24 mouse cellular contexts compared by ENCODE assay signal in genomic region chr7:89201954-89202353, GRCm38 (mm10).
DNase-seq lines count a peak whose midpoint lies in the region; ATAC-seq and TF ChIP-seq lines count a peak whose summit lies in the region.
"Had no signal": no experiment of that assay in that cellular context is flagged by ENCODE, and none has a peak within 500 bp of the region (broad histone marks: within the 10 kb centered on the region; RNA-seq: fewer than 3 reads in every experiment).

No protein-coding gene starts in this region.

- TF ChIP-seq POLR2A in heart, adult 2 months (IDR thresholded peaks at IDR 0.05; ENCODE audit: insufficient read depth, low read depth, low read length), result no peak

- H3K9ac ChIP-seq in heart, adult 2 months (ENCODE audit: low read depth, low read length), result no peak overlapping the region
- no peak overlapping the region for H3K9ac ChIP-seq in kidney, embryonic 16.5 days (replicated peaks; ENCODE audit: low read length)
- no peak overlapping the region for H3K9ac ChIP-seq in midbrain, embryonic 13.5 days (replicated peaks)
- no peak overlapping the region for H3K9ac ChIP-seq in midbrain, postnatal 0 days (replicated peaks; ENCODE audit: low read length, poor library complexity, severe bottlenecking)
- H3K9ac ChIP-seq: hindbrain, embryonic 13.5 days; limb, embryonic 13.5 days; liver, embryonic 14.5 days; lung, embryonic 14.5 days; stomach, embryonic 15.5 days had no signal

- peak; percentile 73 for DNase-seq in heart, adult 11 months
- DNase-seq in heart, adult 2 months, result no peak
- DNase-seq in kidney, adult 11 months, result no peak
- no peak for DNase-seq in midbrain, postnatal 0 days (ENCODE audit: low spot score)
- no peak for DNase-seq in frontal cortex, adult 2 months (ENCODE audit: extremely low spot score in 1 of 2, low spot score in 1 of 2)
- DNase-seq: adrenal gland, postnatal 10 days; cerebellum, adult 8-10 months; cerebellum, postnatal 25 days; gastrocnemius, postnatal 36 days; heart, postnatal 36 days; kidney, adult 9 months; kidney, postnatal 25 days; lung, embryonic 14.5 days; right cerebral cortex, postnatal 25 days had no signal

- H3K4me1 ChIP-seq in heart, adult 2 months (ENCODE audit: control insufficient read depth, insufficient read depth, low read length), result peaks cover 1% of the 10 kb centered on the region
- 0 out of 2 replicates have a peak, but pooled peaks cover 3% of the 10 kb centered on the region for H3K4me1 ChIP-seq in kidney, embryonic 16.5 days (ENCODE audit: insufficient read depth, low read length)
- no peaks in the 10 kb centered on the region for H3K4me1 ChIP-seq in midbrain, embryonic 13.5 days (replicated peaks)
- H3K4me1 ChIP-seq in midbrain, postnatal 0 days (ENCODE audit: insufficient read depth, low read length), result no peaks in the 10 kb centered on the region
- H3K4me1 ChIP-seq: heart, embryonic 10.5 days; hindbrain, embryonic 13.5 days; stomach, embryonic 15.5 days had no signal

- H3K79me2 ChIP-seq in heart, adult 2 months (replicated peaks; ENCODE audit: control insufficient read depth, insufficient read depth, low read length), result no peaks in the 10 kb centered on the region; the same call in 1 of the 2 replicates

- no peak for TF ChIP-seq EP300 in heart, adult 2 months (IDR thresholded peaks at IDR 0.05; ENCODE audit: insufficient read depth, low read depth, low read length)

- H3K4me2 ChIP-seq in kidney, embryonic 16.5 days (replicated peaks; ENCODE audit: low read depth, low read length), result no peak overlapping the region
- no peak overlapping the region for H3K4me2 ChIP-seq in midbrain, embryonic 13.5 days (replicated peaks)
- no peak overlapping the region for H3K4me2 ChIP-seq in midbrain, postnatal 0 days (ENCODE audit: low read depth, low read length, poor library complexity, severe bottlenecking)
- H3K4me2 ChIP-seq: hindbrain, embryonic 13.5 days; limb, embryonic 13.5 days; lung, embryonic 14.5 days; stomach, embryonic 15.5 days had no signal

- no peak overlapping the region for H3K27ac ChIP-seq in heart, adult 2 months
- H3K27ac ChIP-seq in kidney, embryonic 16.5 days (ENCODE audit: low read length), result no peak overlapping the region
- no peak overlapping the region for H3K27ac ChIP-seq in midbrain, embryonic 13.5 days
- H3K27ac ChIP-seq in midbrain, postnatal 0 days (ENCODE audit: low read depth, low read length), result no peak overlapping the region
- H3K27ac ChIP-seq: heart, embryonic 10.5 days; hindbrain, embryonic 13.5 days; limb, embryonic 13.5 days; liver, embryonic 14.5 days; stomach, embryonic 15.5 days had no signal

- H3K27me3 ChIP-seq in heart, adult 2 months (ENCODE audit: control insufficient read depth, insufficient read depth, low read length), result no peaks in the 10 kb centered on the region
- H3K27me3 ChIP-seq in kidney, embryonic 16.5 days (ENCODE audit: insufficient read depth, low read length), result no peaks in the 10 kb centered on the region
- no peaks in the 10 kb centered on the region for H3K27me3 ChIP-seq in midbrain, embryonic 13.5 days
- no peaks in the 10 kb centered on the region for H3K27me3 ChIP-seq in midbrain, postnatal 0 days (ENCODE audit: insufficient read depth, low read length)
- H3K27me3 ChIP-seq: hindbrain, embryonic 13.5 days; limb, embryonic 13.5 days; Patski; stomach, embryonic 15.5 days had no signal

- no peak for TF ChIP-seq CTCF in heart, adult 2 months (IDR thresholded peaks at IDR 0.05)
- TF ChIP-seq CTCF in midbrain, postnatal 0 days (IDR thresholded peaks at IDR 0.05), result no peak

- peaks cover 4% of the 10 kb centered on the region for H3K36me3 ChIP-seq in heart, adult 2 months (ENCODE audit: control insufficient read depth, insufficient read depth, low read length)
- no peaks in the 10 kb centered on the region for H3K36me3 ChIP-seq in kidney, embryonic 16.5 days (ENCODE audit: insufficient read depth, low read length)
- no peaks in the 10 kb centered on the region for H3K36me3 ChIP-seq in midbrain, embryonic 13.5 days
- H3K36me3 ChIP-seq in midbrain, postnatal 0 days (ENCODE audit: insufficient read depth, low read length), result no peaks in the 10 kb centered on the region
- H3K36me3 ChIP-seq: heart, embryonic 10.5 days; hindbrain, embryonic 13.5 days; limb, embryonic 13.5 days; stomach, embryonic 15.5 days had no signal

- ATAC-seq in kidney, embryonic 16.5 days (ENCODE audit: low FRiP score, low TSS enrichment), result peak; percentile 49; the same call in 1 of the 2 replicates
- peak; percentile 45; the same call in 1 of the 2 replicates for ATAC-seq in midbrain, embryonic 13.5 days
- ATAC-seq in midbrain, postnatal 0 days (ENCODE audit: low FRiP score), result no peak
- 0 out of 2 replicates have a peak, but pooled peaks have one; percentile 26 for ATAC-seq in neutrophil, adult 5-6 weeks (ENCODE audit: extremely low read depth, insufficient number of reproducible peaks, low FRiP score, poor library complexity, severe bottlenecking)
- ATAC-seq: forebrain, embryonic 14.5 days; Patski had no signal

- no peak overlapping the region for H3K4me3 ChIP-seq in heart, adult 2 months
- H3K4me3 ChIP-seq in kidney, embryonic 16.5 days (ENCODE audit: low read length), result no peak overlapping the region
- no peak overlapping the region for H3K4me3 ChIP-seq in midbrain, embryonic 13.5 days (replicated peaks)
- H3K4me3 ChIP-seq in midbrain, postnatal 0 days (ENCODE audit: low read depth, low read length), result no peak overlapping the region
- H3K4me3 ChIP-seq: heart, embryonic 10.5 days; hindbrain, embryonic 13.5 days; limb, embryonic 13.5 days; stomach, embryonic 15.5 days had no signal

- no peaks in the 10 kb centered on the region for H3K9me3 ChIP-seq in kidney, embryonic 16.5 days (ENCODE audit: low read length)
- no peaks in the 10 kb centered on the region for H3K9me3 ChIP-seq in midbrain, embryonic 13.5 days
- no peaks in the 10 kb centered on the region for H3K9me3 ChIP-seq in midbrain, postnatal 0 days (ENCODE audit: low read length)
- H3K9me3 ChIP-seq: heart, embryonic 10.5 days; hindbrain, embryonic 13.5 days; limb, embryonic 13.5 days; stomach, embryonic 15.5 days had no signal

- intact Hi-C loops in heart, adult 2 months (cut with DNase I), result no loop called here
